Mouse (Mus musculus) liver, embryonic 14 days (tissue): ENCODE data around the gene Txndc2. TPM values are rescaled to one million over a fixed set of nuclear protein-coding genes. Genes with fewer than 3 reads are reported as not detected.

Experiments
- polyA plus RNA-seq: library from polyadenylated mRNA; depleted of rRNA; stranded (reverse); fragments of >200 nt; gene quantifications from 2 replicates; pipeline ENCODE4 v1.2.3, GENCODE M21; 2012; rRNA removed

Gene Txndc2
- not detected in 2 replicates for polyA plus RNA-seq

DNA sequence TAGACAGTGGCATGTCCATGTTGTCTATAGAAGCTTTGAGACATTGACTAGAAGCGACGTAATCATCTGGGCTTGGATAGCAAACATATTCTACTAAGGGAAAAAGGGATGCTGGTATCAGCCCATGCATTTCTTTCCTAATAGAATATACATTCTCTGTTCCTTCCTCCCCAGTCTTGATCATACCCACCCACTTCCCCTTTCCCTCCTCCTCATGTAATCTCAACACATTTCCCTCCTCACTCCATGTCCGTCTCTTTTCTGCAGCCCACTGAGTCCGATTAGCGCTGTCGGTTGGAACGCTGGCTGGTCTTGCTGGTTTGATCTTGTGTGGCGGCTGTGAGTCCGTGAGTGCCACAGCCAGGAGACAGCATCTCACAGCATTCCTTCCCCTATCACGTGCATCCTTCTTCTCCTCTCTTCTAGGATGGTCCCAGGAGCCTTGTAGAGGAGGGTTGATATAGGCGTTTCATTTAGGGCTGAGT lies at the start of gene Txndc2:
Gene Txndc2, minus strand, starts transcription at position 435 of the 485 bp plus-strand sequence.

DNA sequence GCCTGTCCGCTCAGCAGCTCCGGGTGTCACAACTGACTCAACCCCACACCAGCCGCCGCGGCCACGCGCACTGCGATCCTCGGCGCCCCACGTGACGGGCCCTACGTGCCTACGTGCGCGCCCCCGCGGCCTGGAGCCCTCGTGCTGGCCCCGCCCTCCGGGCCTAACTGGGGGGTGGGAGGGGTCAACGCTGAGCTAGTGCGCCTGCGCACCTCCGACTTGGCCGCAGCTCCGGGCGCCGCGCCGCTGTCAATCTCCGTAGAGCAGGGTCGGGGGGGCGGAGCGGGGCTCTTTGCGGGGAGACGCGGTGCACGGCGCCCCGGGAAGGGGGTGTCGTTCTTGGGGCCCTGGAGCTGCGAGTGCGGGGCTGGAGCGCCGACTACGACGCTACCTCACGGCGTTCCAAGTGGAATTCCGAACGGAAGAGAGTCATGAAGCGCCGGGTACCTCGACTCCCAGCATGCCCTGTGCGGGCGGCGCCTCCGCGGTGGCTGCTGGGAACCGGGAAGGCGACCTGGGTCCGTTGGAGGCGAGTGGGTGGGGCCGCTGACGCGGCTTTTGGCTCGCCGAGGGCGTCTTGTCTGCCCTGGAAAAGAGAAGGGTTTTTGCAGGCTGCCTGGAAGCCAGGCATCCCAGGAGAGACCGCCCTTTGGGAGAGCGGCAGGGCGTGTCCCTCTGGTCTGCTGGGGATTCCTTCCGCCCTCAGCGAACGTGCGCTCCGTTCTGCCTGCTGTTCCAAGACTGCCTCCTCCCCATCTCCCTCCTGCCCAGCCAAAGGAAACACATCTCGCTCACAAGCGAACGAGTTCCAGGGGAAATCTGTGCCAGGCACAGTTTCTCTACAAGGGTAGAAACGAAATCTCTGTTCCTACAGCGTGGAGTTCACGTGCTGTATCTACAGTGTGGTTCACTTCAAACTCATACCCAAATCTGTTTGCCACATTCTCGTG lies 28.2 kb downstream of the Txndc2 start, which contains the start of gene Vapa:
Gene Vapa, minus strand, starts transcription at position 93 of the 950 bp plus-strand sequence.

Other genes starting within 250 kb of the Txndc2 start
- not detected in 2 replicates for gene Tmem232, start 101.4 kb downstream of the Txndc2 start, polyA plus RNA-seq
- 16.7 and 20.0 TPM in 2 replicates for gene Vapa, start 28.6 kb downstream of the Txndc2 start, polyA plus RNA-seq
- 2.5 and 3.3 TPM in 2 replicates for gene Rab31, start 130.6 kb upstream of the Txndc2 start, polyA plus RNA-seq
- gene Ppp4r1, start 140.4 kb upstream of the Txndc2 start, polyA plus RNA-seq: 10.3 and 11.7 TPM in 2 replicates
- gene Ralbp1, start 243.6 kb upstream of the Txndc2 start, polyA plus RNA-seq: 15.5 and 16.6 TPM in 2 replicates